Mouse (Mus musculus) liver, embryonic 14.5 days (tissue): ENCODE data around the gene Fam32a. TPM values are rescaled to one million over a fixed set of nuclear protein-coding genes. Genes with fewer than 3 reads are reported as not detected.
A peak's percentile ranks its signal among the peaks of the same experiment; 100 is the strongest.

Source experiments
- ATAC-seq: fragments of 200-750 bp; cut with Nextera tagmentation; 2 replicates; pipeline ENCODE4 v1.8.0; 2017; ENCODE audit warnings: moderate number of reproducible peaks, mild to moderate bottlenecking, moderate library complexity; ENCODE audit not compliant: insufficient read depth
- DNase-seq, 3 experiments: peaks; one replicate each; pipeline ENCODE4 v3.0.0-alpha.2; 2012 to 2013; ENCODE audit warnings: low read depth in 3 of 3, low spot score in 3 of 3
- H3K27ac ChIP-seq: fragments of 300-500 bp; sonication (generic); 2 replicates; pipeline ENCODE4 v1.5.1; 2014; ENCODE audit warnings: moderate library complexity, mild to moderate bottlenecking, control low read depth, inconsistent platforms
- H3K27me3 ChIP-seq: fragments of 300-500 bp; sonication (generic); 2 replicates; pipeline ENCODE4 v1.6.1; 2014; ENCODE audit warnings: mild to moderate bottlenecking, low read length, moderate library complexity; ENCODE audit not compliant: control insufficient read depth, insufficient read depth
- H3K36me3 ChIP-seq: fragments of 300-500 bp; sonication (generic); replicated peaks from 2 replicates; pipeline ENCODE4 v1.6.1; 2014; ENCODE audit warnings: low read depth; ENCODE audit not compliant: control insufficient read depth, insufficient read depth
- H3K4me1 ChIP-seq, 2 experiments: fragments of 200-500 bp in 1 of 2; fragments of 300-500 bp in 1 of 2; sonication (generic) in 1 of 2; replicated peaks; 2 replicates each; pipeline ENCODE4 v1.6.1; 2012 to 2014; ENCODE audit warnings: antibody characterized with exemption in 1 of 2, inconsistent platforms in 1 of 2, low read length in 1 of 2; ENCODE audit not compliant: control insufficient read depth in 2 of 2, insufficient read depth in 2 of 2
- H3K4me2 ChIP-seq: fragments of 300-500 bp; sonication (generic); 2 replicates; pipeline ENCODE4 v1.6.1; 2014; ENCODE audit warnings: low read depth, mild to moderate bottlenecking, control low read depth, moderate library complexity
- H3K4me3 ChIP-seq, 2 experiments: fragments of 200-500 bp in 1 of 2; fragments of 300-500 bp in 1 of 2; sonication (generic) in 1 of 2; 2 replicates each; pipeline ENCODE4 v1.5.1; 2012 to 2014; ENCODE audit warnings: low read depth in 2 of 2, low read length in 2 of 2, mild to moderate bottlenecking in 2 of 2, control low read depth in 1 of 2, inconsistent platforms in 1 of 2, moderate library complexity in 1 of 2; ENCODE audit not compliant: insufficient read depth in 1 of 2
- H3K9ac ChIP-seq: fragments of 300-500 bp; sonication (generic); replicated peaks from 2 replicates; pipeline ENCODE4 v1.6.1; 2014; ENCODE audit warnings: mild to moderate bottlenecking, control low read depth, moderate library complexity
- H3K9me3 ChIP-seq: fragments of 300-500 bp; sonication (generic); 2 replicates; pipeline ENCODE4 v1.6.1; 2016; ENCODE audit warnings: low read length, mixed read lengths; ENCODE audit not compliant: control insufficient read depth
- CTCF ChIP-seq: IDR thresholded peaks from 2 replicates; pipeline ENCODE4 v1.5.1; 2016; ENCODE audit warnings: antibody characterized with exemption, low read depth, control low read depth
- EP300 ChIP-seq: IDR thresholded peaks from 2 replicates; pipeline ENCODE4 v1.6.1; 2016; ENCODE audit warnings: antibody characterized with exemption, low read depth
- WGBS: fragments of 180-500 bp; shearing (Covaris S2); extraction: QIAGEN DNeasy Blood & Tissue Kit; methylation state at CpG from one replicate; pipeline ENCODE4 v1.1.7; 2014; ENCODE audit not compliant: insufficient replicate concordance; 5-methylcytosine and 5-hydroxymethylcytosine counted together
- polyA plus RNA-seq, 2 experiments: library from polyadenylated mRNA; depleted of rRNA in 1 of 2; stranded (reverse) in 1 of 2; unstranded in 1 of 2; fragments of >200 nt; fragmentation: Nextera tagmentation in 1 of 2; extraction: Ambion mirVana in 1 of 2; gene quantifications; 2 replicates each; pipeline versions ENCODE4 v1.2.1 to v1.2.3; 2012 to 2014

Fam32a gene
- polyA plus RNA-seq, 2 experiments: 28.2 to 34.3 TPM

GRCm38 (mm10) chr8:72257171-72257901 is 37.8 kb downstream of the Fam32a start:
- TF ChIP-seq CTCF (peak; percentile 74), EP300 (no peak)
- H3K36me3 ChIP-seq: no peaks in the 10 kb centered on the region; the same call in 1 of the 2 replicates
- H3K9ac ChIP-seq: no peak overlapping the region
- no peak overlapping the region for H3K4me2 ChIP-seq
- H3K9me3 ChIP-seq: no peaks in the 10 kb centered on the region
- H3K4me3 ChIP-seq: no peak overlapping the region
- H3K27ac ChIP-seq: no peak overlapping the region
- ATAC-seq: no peak
- H3K27me3 ChIP-seq: no peaks in the 10 kb centered on the region
- no peak for DNase-seq
- no peaks in the 10 kb centered on the region for H3K4me1 ChIP-seq
- WGBS: 47% methylated on average over 7 of the region's 7 CpGs

- no peak overlapping the region for H3K4me2 ChIP-seq
- H3K4me1 ChIP-seq: no peaks in the 10 kb centered on the region
- H3K36me3 ChIP-seq: no peaks in the 10 kb centered on the region; the same call in 1 of the 2 replicates
- TF ChIP-seq CTCF (no peak), EP300 (no peak)
- ATAC-seq (no peak), DNase-seq (no peak)
- no peak overlapping the region for H3K4me3 ChIP-seq
- H3K27me3 ChIP-seq: no peaks in the 10 kb centered on the region
- no peak overlapping the region for H3K9ac ChIP-seq
- WGBS: 68% methylated on average over 1 of the region's 1 CpGs
- H3K9me3 ChIP-seq: no peaks in the 10 kb centered on the region
- no peak overlapping the region for H3K27ac ChIP-seq
Measured at GRCm38 (mm10) chr8:72257902-72258238, 38.3 kb downstream of the Fam32a start.

- no peak for DNase-seq
- 35% methylated on average over 2 of the region's 2 CpGs for WGBS
Measured at GRCm38 (mm10) chr8:72259862-72260261, 40.3 kb downstream of the Fam32a start.

GRCm38 (mm10) chr8:72260585-72260984 is 41.1 kb downstream of the Fam32a start:
- Histone ChIP-seq H3K9me3 (no peaks in the 10 kb centered on the region), H3K4me2 (no peak overlapping the region), H3K9ac (no peak overlapping the region), H3K4me3 (no peak overlapping the region), H3K27me3 (no peaks in the 10 kb centered on the region), H3K27ac (no peak overlapping the region), H3K4me1 (no peaks in the 10 kb centered on the region), H3K36me3 (no peaks in the 10 kb centered on the region)
- 57% methylated on average over 4 of the region's 4 CpGs for WGBS
- ATAC-seq (no peak), DNase-seq (no peak)
- TF ChIP-seq CTCF (no peak), EP300 (no peak)

More at GRCm38 (mm10) chr8:72259862-72260261, 40.3 kb downstream of the Fam32a start:
- Histone ChIP-seq H3K36me3 (no peaks in the 10 kb centered on the region), H3K9me3 (no peaks in the 10 kb centered on the region), H3K4me1 (no peaks in the 10 kb centered on the region), H3K4me3 (no peak overlapping the region), H3K27me3 (no peaks in the 10 kb centered on the region), H3K27ac (no peak overlapping the region), H3K9ac (no peak overlapping the region), H3K4me2 (no peak overlapping the region)
- no peak for ATAC-seq
- TF ChIP-seq CTCF: no peak
- TF ChIP-seq EP300: no peak

- Histone ChIP-seq H3K27me3 (no peaks in the 10 kb centered on the region), H3K27ac (no peak overlapping the region), H3K9me3 (no peaks in the 10 kb centered on the region), H3K4me1 (no peaks in the 10 kb centered on the region), H3K9ac (no peak overlapping the region), H3K36me3 (no peaks in the 10 kb centered on the region), H3K4me2 (no peak overlapping the region), H3K4me3 (no peak overlapping the region)
- peak; percentile 89 for TF ChIP-seq CTCF
- no peak for TF ChIP-seq EP300
- no peak for ATAC-seq
- peak; percentile 27 to 51 (median 31) for DNase-seq
- 22% methylated on average over 2 of the region's 2 CpGs for WGBS
Measured at GRCm38 (mm10) chr8:72261019-72261418, 41.5 kb downstream of the Fam32a start.
